Mouse (Mus musculus): ENCODE results near the gene Thoc6. TPM values are rescaled to one million over a fixed set of nuclear protein-coding genes. Genes with fewer than 3 reads are reported as not detected.

The Thoc6 gene
- polyA plus RNA-seq, 1 experiment: 9.8 TPM

GRCm38 (mm10) chr17:23627813-23628212, 45.9 kb downstream of the Thoc6 start:
- Histone ChIP-seq H3K36me3 (ENCODE audit: control insufficient read depth, insufficient read depth, low read length) (no peaks in the 10 kb centered on the region), H3K4me3 (ENCODE audit: control insufficient read depth, low read depth, low read length) (no peak overlapping the region), H3K27me3 (ENCODE audit: control insufficient read depth, insufficient read depth, low read length) (no peaks in the 10 kb centered on the region), H3K27ac (ENCODE audit: control insufficient read depth, insufficient read depth, low read depth, low read length) (no peak overlapping the region), H3K4me1 (ENCODE audit: control insufficient read depth, insufficient read depth, low read length) (peaks cover 11% of the 10 kb centered on the region)
- TF ChIP-seq CTCF (IDR thresholded peaks at IDR 0.05; ENCODE audit: control insufficient read depth, insufficient read depth, insufficient replicate concordance, low read depth, low read length): no peak

- no peak overlapping the region for H3K27ac ChIP-seq (ENCODE audit: control insufficient read depth, insufficient read depth, low read depth, low read length)
- TF ChIP-seq CTCF (IDR thresholded peaks at IDR 0.05; ENCODE audit: control insufficient read depth, insufficient read depth, insufficient replicate concordance, low read depth, low read length) (no peak), POLR2A (IDR thresholded peaks at IDR 0.05; ENCODE audit: control insufficient read depth, low read depth, low read length) (no peak)
- no peak overlapping the region for H3K4me3 ChIP-seq (ENCODE audit: control insufficient read depth, low read depth, low read length)
- no peaks in the 10 kb centered on the region for H3K36me3 ChIP-seq (ENCODE audit: control insufficient read depth, insufficient read depth, low read length)
- H3K4me1 ChIP-seq (ENCODE audit: control insufficient read depth, insufficient read depth, low read length): no peaks in the 10 kb centered on the region
- H3K27me3 ChIP-seq (ENCODE audit: control insufficient read depth, insufficient read depth, low read length): no peaks in the 10 kb centered on the region
Measured at GRCm38 (mm10) chr17:23620351-23620750, 53.3 kb downstream of the Thoc6 start.

Other genes starting within 250 kb of the Thoc6 start
- not detected in 2 replicates for gene Vmn2r117, start 194.2 kb downstream of the Thoc6 start, polyA plus RNA-seq (2012; rRNA removed)
- 3.5 and 3.7 TPM in 2 replicates for gene Zfp213, start 109.6 kb downstream of the Thoc6 start, polyA plus RNA-seq (2012; rRNA removed)
- 45.3 and 57.6 TPM in 2 replicates for gene Zfp13, start 74.4 kb downstream of the Thoc6 start, polyA plus RNA-seq (2012; rRNA removed)
- gene Zscan10, start 73.0 kb downstream of the Thoc6 start, polyA plus RNA-seq (2012; rRNA removed): 4.5 and 4.9 TPM in 2 replicates
- 0.35 and 0.36 TPM in 2 replicates for gene Mmp25, start 28.6 kb downstream of the Thoc6 start, polyA plus RNA-seq (2012; rRNA removed)
- 1.0 and 1.5 TPM in 2 replicates for gene Bicdl2, start 13.4 kb downstream of the Thoc6 start, polyA plus RNA-seq (2012; rRNA removed)
- gene Hcfc1r1, start 286 bp downstream of the Thoc6 start, polyA plus RNA-seq (2012; rRNA removed): 54.9 and 64.9 TPM in 2 replicates
- gene Tnfrsf12a, start 3.6 kb upstream of the Thoc6 start, polyA plus RNA-seq (2012; rRNA removed): 1.2 and 1.7 TPM in 2 replicates
- 0.16 and 0.19 TPM in 2 replicates for gene Cldn6, start 5.4 kb upstream of the Thoc6 start, polyA plus RNA-seq (2012; rRNA removed)
- 0.27 and 0.72 TPM in 2 replicates for gene Cldn9, start 10.1 kb upstream of the Thoc6 start, polyA plus RNA-seq (2012; rRNA removed)
- gene 1520401A03Rik, start 48.9 kb upstream of the Thoc6 start, polyA plus RNA-seq (2012; rRNA removed): 6.7 and 7.1 TPM in 2 replicates
- 78.6 and 88.6 TPM in 2 replicates for gene Pkmyt1, start 52.5 kb upstream of the Thoc6 start, polyA plus RNA-seq (2012; rRNA removed)
- gene Paqr4, start 67.0 kb upstream of the Thoc6 start, polyA plus RNA-seq (2012; rRNA removed): 0.69 and 0.85 TPM in 2 replicates
- 0.80 and 0.97 TPM in 2 replicates for gene Kremen2, start 72.0 kb upstream of the Thoc6 start, polyA plus RNA-seq (2012; rRNA removed)
- gene Flywch1, start 97.7 kb upstream of the Thoc6 start, polyA plus RNA-seq (2012; rRNA removed): 155 and 178 TPM in 2 replicates
- 11.8 and 14.8 TPM in 2 replicates for gene Flywch2, start 112.2 kb upstream of the Thoc6 start, polyA plus RNA-seq (2012; rRNA removed)
- 259 and 286 TPM in 2 replicates for gene Srrm2, start 116.7 kb upstream of the Thoc6 start, polyA plus RNA-seq (2012; rRNA removed)
- 1,587 and 1,813 TPM in 2 replicates for gene Elob, start 155.3 kb upstream of the Thoc6 start, polyA plus RNA-seq (2012; rRNA removed)
- 0.89 and 1.2 TPM in 2 replicates for gene Prss33, start 162.2 kb upstream of the Thoc6 start, polyA plus RNA-seq (2012; rRNA removed)
- 0.30 and 0.36 TPM in 2 replicates for gene Prss32, start 170.0 kb upstream of the Thoc6 start, polyA plus RNA-seq (2012; rRNA removed)
- gene Prss41, start 170.3 kb upstream of the Thoc6 start, polyA plus RNA-seq (2012; rRNA removed): 12.2 and 13.8 TPM in 2 replicates
- 208 and 246 TPM in 2 replicates for gene Prss21, start 194.2 kb upstream of the Thoc6 start, polyA plus RNA-seq (2012; rRNA removed)
- gene Dcpp1, start 207.0 kb upstream of the Thoc6 start, polyA plus RNA-seq (2012; rRNA removed): 0.34 and 0.67 TPM in 2 replicates
- gene Dcpp2, start 207.0 kb upstream of the Thoc6 start, polyA plus RNA-seq (2012; rRNA removed): not detected in 2 replicates
- not detected in 2 replicates for gene Dcpp3, start 243.6 kb upstream of the Thoc6 start, polyA plus RNA-seq (2012; rRNA removed)

Measured in testis, adult 2 months (tissue).